Mouse (Mus musculus) frontal cortex, adult 2 months (tissue): ENCODE measurements at regions not wholly inside any gene's neighbourhood (a gene's known extent, or its start where the extent isn't known, plus 50 kb on each side); places are given as distances from the start of the nearest gene placed in this dataset.

Experiments
- DNase-seq, 2 experiments: peaks; one replicate each; pipeline ENCODE4 v3.0.0; 2022; ENCODE audit warnings: low spot score in 1 of 2; ENCODE audit errors: extremely low spot score in 1 of 2

- no peak for DNase-seq
These were observed 263.0 kb upstream of the Hnrnpa3 start for GRCm38 (mm10) chr2:75396016-75396415.

- no peak for DNase-seq
These were observed 258.7 kb upstream of the Hnrnpa3 start for GRCm38 (mm10) chr2:75400291-75400870.

- DNase-seq = no peak
These were observed 255.3 kb upstream of the Hnrnpa3 start for GRCm38 (mm10) chr2:75403791-75404190.

GRCm38 (mm10) chr2:75405524-75406214, 253.4 kb upstream of the Hnrnpa3 start:
- DNase-seq = no peak

GRCm38 (mm10) chr2:75406721-75407455, 252.2 kb upstream of the Hnrnpa3 start:
- no peak for DNase-seq

GRCm38 (mm10) chr2:75407560-75407959, 251.5 kb upstream of the Hnrnpa3 start:
- no peak for DNase-seq

GRCm38 (mm10) chr2:75408016-75408415, 251.0 kb upstream of the Hnrnpa3 start:
- no peak for DNase-seq

GRCm38 (mm10) chr2:75409806-75410205, 249.3 kb upstream of the Hnrnpa3 start:
- DNase-seq = no peak

- DNase-seq = no peak
These were observed 246.3 kb upstream of the Hnrnpa3 start for GRCm38 (mm10) chr2:75412735-75413134.

- no peak for DNase-seq
These were observed 240.4 kb upstream of the Hnrnpa3 start for GRCm38 (mm10) chr2:75418689-75419088.

GRCm38 (mm10) chr2:75419142-75419541, 239.9 kb upstream of the Hnrnpa3 start:
- no peak for DNase-seq

- no peak for DNase-seq
These were observed 236.0 kb upstream of the Hnrnpa3 start for GRCm38 (mm10) chr2:75422798-75423685.

GRCm38 (mm10) chr2:75423872-75424271, 235.2 kb upstream of the Hnrnpa3 start:
- DNase-seq = no peak

- no peak for DNase-seq
These were observed 234.7 kb upstream of the Hnrnpa3 start for GRCm38 (mm10) chr2:75424363-75424762.

- DNase-seq = no peak
These were observed 234.2 kb upstream of the Hnrnpa3 start for GRCm38 (mm10) chr2:75424911-75425310.

- no peak for DNase-seq
These were observed 233.7 kb upstream of the Hnrnpa3 start for GRCm38 (mm10) chr2:75425384-75425783.

GRCm38 (mm10) chr2:75425791-75426190, 233.3 kb upstream of the Hnrnpa3 start:
- DNase-seq = no peak

GRCm38 (mm10) chr2:75427936-75428458, 231.1 kb upstream of the Hnrnpa3 start:
- no peak for DNase-seq

GRCm38 (mm10) chr2:75430161-75430940, 228.7 kb upstream of the Hnrnpa3 start:
- DNase-seq = no peak

- no peak for DNase-seq
These were observed 227.1 kb upstream of the Hnrnpa3 start for GRCm38 (mm10) chr2:75431981-75432380.
